ENCODE assay signal across 8 mouse cellular contexts in the genomic region with DNA sequence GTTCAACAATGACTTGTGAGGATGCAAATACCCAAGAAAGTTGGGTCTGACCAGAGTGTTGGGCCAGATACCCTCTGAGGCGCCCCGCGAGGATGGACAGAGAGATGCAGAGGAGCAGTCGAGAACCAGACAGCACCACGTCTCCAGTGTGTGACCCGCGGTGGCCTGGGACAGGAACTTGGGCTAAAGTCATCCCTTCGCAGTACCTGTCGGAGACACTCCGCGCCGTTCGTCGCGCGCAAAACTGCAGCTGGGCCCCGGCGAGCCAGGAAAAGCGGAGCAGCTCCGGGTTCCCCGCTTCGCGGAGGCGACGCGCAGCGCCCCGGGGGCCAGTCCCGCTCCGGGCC. TPM values are rescaled to one million over a fixed set of nuclear protein-coding genes. Genes with fewer than 3 reads are reported as not detected.
A peak's percentile ranks its signal among the peaks of the same experiment; 100 is the strongest.
DNase-seq lines count a peak whose midpoint lies in the region; ATAC-seq and TF ChIP-seq lines count a peak whose summit lies in the region.

No protein-coding gene starts in this region.

- ATAC-seq in embryonic facial prominence, embryonic 14.5 days (ENCODE audit: low read depth): peak; percentile 19
- peak; percentile 26; the same call in 1 of the 2 replicates for ATAC-seq in intestine, embryonic 14.5 days (replicated peaks; ENCODE audit: low FRiP score, low TSS enrichment, low read depth)
- ATAC-seq in midbrain, embryonic 13.5 days: peak; percentile 59
- no peak for ATAC-seq in CD4-positive, CD25-positive, alpha-beta regulatory T cell, adult 4 months

- peaks cover 43% of the 10 kb centered on the region for H3K27me3 ChIP-seq in heart, embryonic 10.5 days (ENCODE audit: insufficient read depth, poor library complexity, severe bottlenecking)
- H3K27me3 ChIP-seq in E14TG2a.4 (ENCODE audit: insufficient read depth, low read length): peaks cover 83% of the 10 kb centered on the region
- H3K27me3 ChIP-seq in embryonic facial prominence, embryonic 14.5 days (replicated peaks; ENCODE audit: control insufficient read depth, insufficient read depth, low read length): peaks cover 11% of the 10 kb centered on the region; the same call in 1 of the 2 replicates
- H3K27me3 ChIP-seq in intestine, embryonic 14.5 days (replicated peaks; ENCODE audit: control insufficient read depth, insufficient read depth, low read length): peaks cover 11% of the 10 kb centered on the region; the same call in 1 of the 2 replicates
- H3K27me3 ChIP-seq in midbrain, embryonic 13.5 days: peaks cover 53% of the 10 kb centered on the region

- H3K4me3 ChIP-seq in heart, embryonic 10.5 days: peak overlapping the region; percentile 84
- H3K4me3 ChIP-seq in E14TG2a.4 (replicated peaks; ENCODE audit: low read length): peak overlapping the region; percentile 80
- H3K4me3 ChIP-seq in embryonic facial prominence, embryonic 14.5 days (ENCODE audit: low read depth, low read length): peak overlapping the region; percentile 78
- H3K4me3 ChIP-seq in intestine, embryonic 14.5 days (ENCODE audit: low read depth, low read length): peak overlapping the region; percentile 63
- H3K4me3 ChIP-seq in midbrain, embryonic 13.5 days (replicated peaks): peak overlapping the region; percentile 74

- no peaks in the 10 kb centered on the region for H3K9me3 ChIP-seq in heart, embryonic 10.5 days
- H3K9me3 ChIP-seq in E14TG2a.4 (ENCODE audit: low read length): no peaks in the 10 kb centered on the region
- H3K9me3 ChIP-seq in embryonic facial prominence, embryonic 14.5 days (ENCODE audit: control insufficient read depth, low read length): no peaks in the 10 kb centered on the region
- H3K9me3 ChIP-seq in intestine, embryonic 14.5 days (ENCODE audit: control insufficient read depth, low read length): no peaks in the 10 kb centered on the region
- no peaks in the 10 kb centered on the region for H3K9me3 ChIP-seq in midbrain, embryonic 13.5 days

- intact Hi-C loops in heart, postnatal 25 days (cut with DNase I): loop anchor here (5.0 kb wide), 1 partner anchor 51 kb away; no protein-coding TSS in a partner anchor

- peak overlapping the region; percentile 77 for H3K9ac ChIP-seq in embryonic facial prominence, embryonic 14.5 days (ENCODE audit: low read depth, low read length)
- peak overlapping the region; percentile 65 for H3K9ac ChIP-seq in intestine, embryonic 14.5 days (ENCODE audit: low read length)
- H3K9ac ChIP-seq in midbrain, embryonic 13.5 days (replicated peaks): peak overlapping the region; percentile 70

- no peak for DNase-seq in heart, embryonic 10.5 days (ENCODE audit: low spot score)
- no peak for DNase-seq in heart, postnatal 25 days (ENCODE audit: low spot score)
- DNase-seq in embryonic facial prominence, embryonic 14.5 days (ENCODE audit: low spot score): no peak
- peak; percentile 76 for DNase-seq in intestine, embryonic 14.5 days (ENCODE audit: low spot score)
- no peak for DNase-seq in cerebellum, adult 11 months

- 2% methylated on average over 30 of the region's 30 CpGs for WGBS in heart, embryonic 10.5 days
- 0% methylated on average over 6 of the region's 30 CpGs for WGBS in embryonic facial prominence, embryonic 14.5 days
- 1% methylated on average over 29 of the region's 30 CpGs for WGBS in intestine, embryonic 14.5 days
- under 1% methylated on average over 30 of the region's 30 CpGs for WGBS in midbrain, embryonic 13.5 days

- no peaks in the 10 kb centered on the region for H3K36me3 ChIP-seq in heart, embryonic 10.5 days
- no peaks in the 10 kb centered on the region for H3K36me3 ChIP-seq in E14TG2a.4 (ENCODE audit: insufficient read depth, low read length)
- H3K36me3 ChIP-seq in embryonic facial prominence, embryonic 14.5 days (ENCODE audit: control insufficient read depth, insufficient read depth, low read length): no peaks in the 10 kb centered on the region
- H3K36me3 ChIP-seq in intestine, embryonic 14.5 days (ENCODE audit: control insufficient read depth, insufficient read depth, low read length): no peaks in the 10 kb centered on the region
- H3K36me3 ChIP-seq in midbrain, embryonic 13.5 days: no peaks in the 10 kb centered on the region

- no peak for TF ChIP-seq CTCF in E14TG2a.4 (conservative IDR thresholded peaks at IDR 0.05; ENCODE audit: low read length)

- peak overlapping the region; percentile 90 for H3K4me2 ChIP-seq in embryonic facial prominence, embryonic 14.5 days (ENCODE audit: low read depth, low read length)
- peak overlapping the region; percentile 78 for H3K4me2 ChIP-seq in intestine, embryonic 14.5 days (ENCODE audit: low read length)
- peak overlapping the region; percentile 93 for H3K4me2 ChIP-seq in midbrain, embryonic 13.5 days (replicated peaks)

- H3K4me1 ChIP-seq in heart, embryonic 10.5 days: peaks cover 21% of the 10 kb centered on the region
- H3K4me1 ChIP-seq in E14TG2a.4 (replicated peaks; ENCODE audit: low read depth, low read length): peaks cover 13% of the 10 kb centered on the region
- 0 out of 2 replicates have a peak, but pooled peaks cover 8% of the 10 kb centered on the region for H3K4me1 ChIP-seq in embryonic facial prominence, embryonic 14.5 days (ENCODE audit: control insufficient read depth, insufficient read depth, low read length)
- peaks cover 13% of the 10 kb centered on the region; the same call in 1 of the 2 replicates for H3K4me1 ChIP-seq in intestine, embryonic 14.5 days (replicated peaks; ENCODE audit: control insufficient read depth, insufficient read depth, low read length)
- peaks cover 13% of the 10 kb centered on the region for H3K4me1 ChIP-seq in midbrain, embryonic 13.5 days (replicated peaks)

- H3K27ac ChIP-seq in heart, embryonic 10.5 days: peak overlapping the region; percentile 90
- H3K27ac ChIP-seq in embryonic facial prominence, embryonic 14.5 days (replicated peaks; ENCODE audit: low read depth, low read length): no peak overlapping the region
- no peak overlapping the region for H3K27ac ChIP-seq in intestine, embryonic 14.5 days (ENCODE audit: low read depth)
- no peak overlapping the region for H3K27ac ChIP-seq in midbrain, embryonic 13.5 days

RNA-seq across cellular contexts. Expression of a gene that starts 0.7 kb away (rescaled TPM):
- 6.7 and 8.0 TPM in 2 replicates for polyA plus RNA-seq in heart, embryonic 10.5 days (2016; fragmentation: Nextera tagmentation; extraction: Ambion mirVana)
- 1 to 10 TPM; 3.1 to 3.6 TPM for total RNA-seq in heart, postnatal 25 days (2021)
- 11.4 and 12.6 TPM in 2 replicates for polyA plus RNA-seq in embryonic facial prominence, embryonic 14.5 days (2014; fragmentation: Nextera tagmentation; extraction: Ambion mirVana)
- 7.4 and 8.0 TPM in 2 replicates for polyA plus RNA-seq in intestine, embryonic 14.5 days (2014; fragmentation: Nextera tagmentation; extraction: Ambion mirVana)
- polyA plus RNA-seq in midbrain, embryonic 13.5 days (2015; fragmentation: Nextera tagmentation; extraction: Ambion mirVana): 2.8 and 3.6 TPM in 2 replicates
- under 1 TPM in 1 of 2 experiments, not detected in 1; 0.20 TPM for polyA plus RNA-seq in CD4-positive, CD25-positive, alpha-beta regulatory T cell, adult 4 months (2017; shearing (Covaris generic))
